Mouse (Mus musculus): ENCODE results near the gene Wdr91. TPM values are rescaled to one million over a fixed set of nuclear protein-coding genes. Genes with fewer than 3 reads are reported as not detected.

The Wdr91 gene
- polyA plus RNA-seq, 1 experiment from 2014 or later, result 15.0 TPM

- no peaks in the 10 kb centered on the region for H3K27me3 ChIP-seq (ENCODE audit: control insufficient read depth, insufficient read depth, low read length)
- H3K4me2 ChIP-seq (replicated peaks), result no peak overlapping the region
- no peaks in the 10 kb centered on the region for H3K36me3 ChIP-seq (replicated peaks; ENCODE audit: control insufficient read depth, insufficient read depth)
- H3K27ac ChIP-seq, result no peak overlapping the region
- no peaks in the 10 kb centered on the region for H3K9me3 ChIP-seq (ENCODE audit: control insufficient read depth, low read length)
- ATAC-seq (ENCODE audit: low FRiP score), result no peak
- H3K4me1 ChIP-seq (replicated peaks; ENCODE audit: control insufficient read depth, insufficient read depth, low read length), result no peaks in the 10 kb centered on the region
- H3K9ac ChIP-seq, result no peak overlapping the region
- no peak overlapping the region for H3K4me3 ChIP-seq (replicated peaks; ENCODE audit: low read length)
- no peak for DNase-seq (ENCODE audit: low spot score)
- WGBS, result 81% methylated on average over 20 of the region's 20 CpGs
These were observed 42.0 kb downstream of the Wdr91 start for GRCm38 (mm10) chr6:34868507-34869217.

GRCm38 (mm10) chr6:34867995-34868350, 42.7 kb downstream of the Wdr91 start:
- H3K36me3 ChIP-seq (replicated peaks; ENCODE audit: control insufficient read depth, insufficient read depth), result no peaks in the 10 kb centered on the region
- 70% methylated on average over 10 of the region's 10 CpGs for WGBS
- H3K9ac ChIP-seq, result no peak overlapping the region
- no peak overlapping the region for H3K4me3 ChIP-seq (replicated peaks; ENCODE audit: low read length)
- ATAC-seq (ENCODE audit: low FRiP score) (no peak), DNase-seq (ENCODE audit: low spot score) (no peak)
- H3K4me1 ChIP-seq (replicated peaks; ENCODE audit: control insufficient read depth, insufficient read depth, low read length), result no peaks in the 10 kb centered on the region
- no peaks in the 10 kb centered on the region for H3K9me3 ChIP-seq (ENCODE audit: control insufficient read depth, low read length)
- H3K4me2 ChIP-seq (replicated peaks), result no peak overlapping the region
- H3K27ac ChIP-seq, result no peak overlapping the region
- no peaks in the 10 kb centered on the region for H3K27me3 ChIP-seq (ENCODE audit: control insufficient read depth, insufficient read depth, low read length)

GRCm38 (mm10) chr6:34867301-34867994, 43.2 kb downstream of the Wdr91 start:
- no peak overlapping the region for H3K27ac ChIP-seq
- DNase-seq (ENCODE audit: low spot score), result no peak
- WGBS, result 67% methylated on average over 16 of the region's 16 CpGs
- no peaks in the 10 kb centered on the region for H3K27me3 ChIP-seq (ENCODE audit: control insufficient read depth, insufficient read depth, low read length)
- H3K4me3 ChIP-seq (replicated peaks; ENCODE audit: low read length), result no peak overlapping the region
- H3K4me1 ChIP-seq (replicated peaks; ENCODE audit: control insufficient read depth, insufficient read depth, low read length), result no peaks in the 10 kb centered on the region
- no peaks in the 10 kb centered on the region for H3K9me3 ChIP-seq (ENCODE audit: control insufficient read depth, low read length)
- no peak overlapping the region for H3K9ac ChIP-seq
- H3K36me3 ChIP-seq (replicated peaks; ENCODE audit: control insufficient read depth, insufficient read depth), result no peaks in the 10 kb centered on the region
- H3K4me2 ChIP-seq (replicated peaks), result no peak overlapping the region
- ATAC-seq (ENCODE audit: low FRiP score), result no peak

GRCm38 (mm10) chr6:34866786-34867185, 43.9 kb downstream of the Wdr91 start:
- 32% methylated on average over 8 of the region's 8 CpGs for WGBS
- H3K4me3 ChIP-seq (replicated peaks; ENCODE audit: low read length), result no peak overlapping the region
- H3K4me2 ChIP-seq (replicated peaks), result no peak overlapping the region
- H3K4me1 ChIP-seq (replicated peaks; ENCODE audit: control insufficient read depth, insufficient read depth, low read length), result no peaks in the 10 kb centered on the region
- H3K9me3 ChIP-seq (ENCODE audit: control insufficient read depth, low read length), result no peaks in the 10 kb centered on the region
- no peaks in the 10 kb centered on the region for H3K27me3 ChIP-seq (ENCODE audit: control insufficient read depth, insufficient read depth, low read length)
- no peak for ATAC-seq (ENCODE audit: low FRiP score)
- no peaks in the 10 kb centered on the region for H3K36me3 ChIP-seq (replicated peaks; ENCODE audit: control insufficient read depth, insufficient read depth)
- H3K9ac ChIP-seq, result no peak overlapping the region
- DNase-seq (ENCODE audit: low spot score), result no peak
- H3K27ac ChIP-seq, result no peak overlapping the region

GRCm38 (mm10) chr6:34865711-34866593, 44.7 kb downstream of the Wdr91 start:
- H3K9ac ChIP-seq, result no peak overlapping the region
- WGBS, result 75% methylated on average over 7 of the region's 7 CpGs
- no peaks in the 10 kb centered on the region for H3K4me1 ChIP-seq (replicated peaks; ENCODE audit: control insufficient read depth, insufficient read depth, low read length)
- H3K9me3 ChIP-seq (ENCODE audit: control insufficient read depth, low read length), result no peaks in the 10 kb centered on the region
- ATAC-seq (ENCODE audit: low FRiP score) (no peak), DNase-seq (ENCODE audit: low spot score) (no peak)
- no peaks in the 10 kb centered on the region for H3K27me3 ChIP-seq (ENCODE audit: control insufficient read depth, insufficient read depth, low read length)
- no peaks in the 10 kb centered on the region for H3K36me3 ChIP-seq (replicated peaks; ENCODE audit: control insufficient read depth, insufficient read depth)
- H3K27ac ChIP-seq, result no peak overlapping the region
- H3K4me3 ChIP-seq (replicated peaks; ENCODE audit: low read length), result no peak overlapping the region
- no peak overlapping the region for H3K4me2 ChIP-seq (replicated peaks)

- Histone ChIP-seq H3K4me2 (replicated peaks) (no peak overlapping the region), H3K4me3 (replicated peaks; ENCODE audit: low read length) (no peak overlapping the region), H3K27ac (no peak overlapping the region), H3K9ac (no peak overlapping the region), H3K36me3 (replicated peaks; ENCODE audit: control insufficient read depth, insufficient read depth) (no peaks in the 10 kb centered on the region), H3K4me1 (replicated peaks; ENCODE audit: control insufficient read depth, insufficient read depth, low read length) (no peaks in the 10 kb centered on the region), H3K9me3 (ENCODE audit: control insufficient read depth, low read length) (no peaks in the 10 kb centered on the region), H3K27me3 (ENCODE audit: control insufficient read depth, insufficient read depth, low read length) (no peaks in the 10 kb centered on the region)
- DNase-seq (ENCODE audit: low spot score) (no peak), ATAC-seq (ENCODE audit: low FRiP score) (no peak)
- WGBS, result 79% methylated on average over 5 of the region's 5 CpGs
These were observed 45.5 kb downstream of the Wdr91 start for GRCm38 (mm10) chr6:34865213-34865612.

GRCm38 (mm10) chr6:34863786-34864514, 46.7 kb downstream of the Wdr91 start:
- Histone ChIP-seq H3K4me2 (replicated peaks) (no peak overlapping the region), H3K4me3 (replicated peaks; ENCODE audit: low read length) (no peak overlapping the region), H3K36me3 (replicated peaks; ENCODE audit: control insufficient read depth, insufficient read depth) (no peaks in the 10 kb centered on the region), H3K9ac (no peak overlapping the region), H3K27me3 (ENCODE audit: control insufficient read depth, insufficient read depth, low read length) (no peaks in the 10 kb centered on the region), H3K27ac (no peak overlapping the region), H3K4me1 (replicated peaks; ENCODE audit: control insufficient read depth, insufficient read depth, low read length) (no peaks in the 10 kb centered on the region), H3K9me3 (ENCODE audit: control insufficient read depth, low read length) (no peaks in the 10 kb centered on the region)
- 80% methylated on average over 9 of the region's 9 CpGs for WGBS
- ATAC-seq (ENCODE audit: low FRiP score), result no peak
- DNase-seq (ENCODE audit: low spot score), result no peak

GRCm38 (mm10) chr6:34862791-34863403, 47.8 kb downstream of the Wdr91 start, which contains the start of gene Tmem140:
Gene Tmem140 (plus strand): TSS chr6:34863146.
- H3K27ac ChIP-seq, result no peak within 1 kb of the TSS
- H3K4me1 ChIP-seq (replicated peaks; ENCODE audit: control insufficient read depth, insufficient read depth, low read length), result no peaks in the 10 kb centered on the region
- H3K4me2 ChIP-seq (replicated peaks), result no peak within 1 kb of the TSS
- H3K27me3 ChIP-seq (ENCODE audit: control insufficient read depth, insufficient read depth, low read length), result no peaks in the 10 kb centered on the region
- no peaks in the 10 kb centered on the region for H3K9me3 ChIP-seq (ENCODE audit: control insufficient read depth, low read length)
- H3K4me3 ChIP-seq (replicated peaks; ENCODE audit: low read length), result no peak within 1 kb of the TSS
- no peak within 1 kb of the TSS for H3K9ac ChIP-seq
- ATAC-seq (ENCODE audit: low FRiP score), result no peak
- WGBS, result 70% methylated on average over 11 of the region's 11 CpGs
- H3K36me3 ChIP-seq (replicated peaks; ENCODE audit: control insufficient read depth, insufficient read depth), result no peaks in the 10 kb centered on the region
- no peak for DNase-seq (ENCODE audit: low spot score)
